Mouse (Mus musculus): Measurements from ENCODE around the gene Gm9602.
"Not testable (repeated sequence)": the region's sequence is repeated elsewhere in the genome, so short reads cannot be mapped to it uniquely, and the experiment has no call there.

Gm9602 gene

GRCm38 (mm10) chr14:4776037-4776436 is at the start of gene Gm9602:
Gene Gm9602 (plus strand): TSS chr14:4776337.
- DNase-seq: not testable (repeated sequence)

GRCm38 (mm10) chr14:4806421-4806820 is 30.3 kb downstream of the Gm9602 start:
- DNase-seq: peak; percentile 3 to 49

DNA sequence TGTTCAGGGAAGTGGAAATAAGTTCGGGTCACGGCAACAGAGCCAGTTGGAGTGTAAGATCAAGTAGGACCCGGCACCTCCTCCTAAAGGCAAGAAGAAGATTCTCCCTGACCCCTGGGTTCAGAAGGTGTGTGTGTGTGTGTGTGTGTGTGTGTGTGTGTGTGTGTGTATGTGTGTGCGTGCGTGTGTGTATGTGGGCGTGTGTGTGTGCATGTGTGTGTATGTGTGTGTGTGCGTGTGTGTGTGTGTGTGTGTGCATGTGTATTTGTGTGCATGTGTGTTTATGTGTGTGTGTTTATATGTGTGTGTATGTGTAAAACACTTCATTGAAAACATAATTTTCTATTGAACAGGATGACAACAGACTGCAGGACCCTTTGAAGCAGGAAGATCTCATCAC is 45.8 kb downstream of the Gm9602 start:
- peak; percentile 1 to 39 for DNase-seq
